Mouse (Mus musculus) lung, embryonic 15.5 days (tissue): Measurements from ENCODE around the gene Tmem179. TPM values are rescaled to one million over a fixed set of nuclear protein-coding genes. Genes with fewer than 3 reads are reported as not detected.

Source experiments
- ATAC-seq: fragments of 200-750 bp; cut with Nextera tagmentation; 2 replicates; pipeline ENCODE4 v1.8.0; 2017; ENCODE audit warnings: moderate number of reproducible peaks, borderline replicate concordance; ENCODE audit not compliant: low FRiP score, low TSS enrichment; ENCODE audit errors: extremely low read depth
- H3K27ac ChIP-seq: fragments of 300-500 bp; sonication (generic); 2 replicates; pipeline ENCODE4 v1.5.1; 2015; ENCODE audit warnings: moderate library complexity, mild to moderate bottlenecking, inconsistent platforms
- H3K27me3 ChIP-seq: fragments of 300-500 bp; sonication (generic); 2 replicates; pipeline ENCODE4 v1.6.1; 2015; ENCODE audit warnings: inconsistent platforms
- H3K36me3 ChIP-seq: fragments of 300-500 bp; sonication (generic); 2 replicates; pipeline ENCODE4 v1.6.1; 2015; ENCODE audit warnings: inconsistent platforms
- H3K4me1 ChIP-seq: fragments of 300-500 bp; sonication (generic); 2 replicates; pipeline ENCODE4 v1.6.1; 2015; ENCODE audit warnings: inconsistent platforms
- H3K4me2 ChIP-seq: fragments of 300-500 bp; sonication (generic); 2 replicates; pipeline ENCODE4 v1.6.1; 2015; ENCODE audit warnings: inconsistent platforms, mild to moderate bottlenecking, moderate library complexity
- H3K4me3 ChIP-seq: fragments of 300-500 bp; sonication (generic); 2 replicates; pipeline ENCODE4 v1.5.1; 2015; ENCODE audit warnings: mild to moderate bottlenecking, inconsistent platforms
- H3K9ac ChIP-seq: fragments of 300-500 bp; sonication (generic); 2 replicates; pipeline ENCODE4 v1.6.1; 2015; ENCODE audit warnings: inconsistent platforms
- H3K9me3 ChIP-seq: fragments of 300-500 bp; sonication (generic); 2 replicates; pipeline ENCODE4 v1.6.1; 2016; ENCODE audit warnings: inconsistent platforms
- WGBS: fragments of 180-500 bp; shearing (Covaris S2); methylation state at CpG from one replicate; pipeline ENCODE4 v1.1.7; 2015; 5-methylcytosine and 5-hydroxymethylcytosine counted together
- polyA plus RNA-seq: library from polyadenylated mRNA; unstranded; fragments of >200 nt; fragmentation: Nextera tagmentation; extraction: Ambion mirVana; gene quantifications from 2 replicates; pipeline ENCODE4 v1.2.1, GENCODE M21; 2015

Gene Tmem179
- polyA plus RNA-seq, 1 experiment from 2014 or later = 0.45 TPM

DNA sequence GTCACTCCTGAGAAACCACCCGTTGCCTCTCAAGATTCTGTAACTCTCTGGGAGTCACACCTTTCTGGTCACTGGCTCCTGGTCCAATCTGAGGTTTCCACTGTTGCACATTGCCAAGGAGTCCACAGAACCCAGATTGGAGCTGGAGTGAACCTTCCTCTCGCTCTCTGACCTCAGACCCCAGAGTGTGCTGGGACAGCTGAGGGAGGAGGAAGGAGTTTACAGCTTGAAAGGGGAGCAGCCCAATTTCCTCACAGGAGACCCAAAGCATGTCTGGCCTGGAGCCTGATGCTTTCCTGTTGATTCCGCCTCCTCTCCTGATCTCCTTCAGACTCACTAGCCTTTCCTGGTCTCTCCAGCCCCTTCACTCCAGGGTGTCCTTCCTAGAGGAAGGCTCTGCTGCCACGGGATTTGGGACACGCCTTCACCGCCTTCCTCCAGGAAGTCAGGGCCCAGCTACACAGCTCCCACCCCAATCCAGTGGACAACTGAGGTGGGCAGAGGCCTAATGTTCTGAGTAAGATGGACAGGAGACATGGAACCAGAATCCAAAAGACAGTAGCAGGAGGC lies 60.3 kb downstream of the Tmem179 start:
- H3K9ac ChIP-seq = no peak overlapping the region
- no peaks in the 10 kb centered on the region for H3K9me3 ChIP-seq
- peak; percentile 46; the same call in 1 of the 2 replicates for ATAC-seq
- H3K4me3 ChIP-seq = no peak overlapping the region
- no peaks in the 10 kb centered on the region for H3K27me3 ChIP-seq
- 55% methylated on average over 6 of the region's 6 CpGs for WGBS
- H3K4me1 ChIP-seq = no peaks in the 10 kb centered on the region
- no peak overlapping the region; the same call in 1 of the 2 replicates for H3K27ac ChIP-seq
- H3K36me3 ChIP-seq = no peaks in the 10 kb centered on the region
- no peak overlapping the region for H3K4me2 ChIP-seq

GRCm38 (mm10) chr12:112451826-112452225 lies 64.7 kb downstream of the Tmem179 start:
- H3K27me3 ChIP-seq = no peaks in the 10 kb centered on the region
- 82% methylated on average over 9 of the region's 9 CpGs for WGBS
- H3K4me2 ChIP-seq = no peak overlapping the region
- H3K9ac ChIP-seq = no peak overlapping the region
- peaks cover 20% of the 10 kb centered on the region for H3K4me1 ChIP-seq
- no peaks in the 10 kb centered on the region for H3K36me3 ChIP-seq
- no peaks in the 10 kb centered on the region for H3K9me3 ChIP-seq
- H3K27ac ChIP-seq = no peak overlapping the region
- no peak for ATAC-seq
- no peak overlapping the region for H3K4me3 ChIP-seq

GRCm38 (mm10) chr12:112451381-112451780 lies 65.2 kb downstream of the Tmem179 start:
- no peaks in the 10 kb centered on the region for H3K9me3 ChIP-seq
- H3K4me3 ChIP-seq = no peak overlapping the region
- WGBS = 75% methylated on average over 1 of the region's 1 CpGs
- H3K9ac ChIP-seq = no peak overlapping the region
- H3K4me2 ChIP-seq = no peak overlapping the region
- no peak for ATAC-seq
- no peaks in the 10 kb centered on the region for H3K36me3 ChIP-seq
- H3K27ac ChIP-seq = no peak overlapping the region
- peaks cover 20% of the 10 kb centered on the region for H3K4me1 ChIP-seq
- H3K27me3 ChIP-seq = no peaks in the 10 kb centered on the region

GRCm38 (mm10) chr12:112450883-112451282 lies 65.7 kb downstream of the Tmem179 start:
- Histone ChIP-seq H3K9ac (no peak overlapping the region), H3K36me3 (no peaks in the 10 kb centered on the region), H3K4me3 (no peak overlapping the region), H3K4me1 (peaks cover 20% of the 10 kb centered on the region), H3K27me3 (no peaks in the 10 kb centered on the region), H3K9me3 (no peaks in the 10 kb centered on the region), H3K4me2 (no peak overlapping the region), H3K27ac (0 out of 2 replicates have a peak overlapping the region, but pooled peaks have one; percentile 83)
- no peak for ATAC-seq
- 34% methylated on average over 6 of the region's 6 CpGs for WGBS

Other genes starting within 250 kb of the Tmem179 start
- 0.11 and 0.24 TPM in 2 replicates for gene A530016L24Rik, start 27.3 kb downstream of the Tmem179 start, polyA plus RNA-seq
- gene Inf2, start 72.0 kb upstream of the Tmem179 start, polyA plus RNA-seq = 3.7 and 4.3 TPM in 2 replicates
- gene Adssl1, start 103.3 kb upstream of the Tmem179 start, polyA plus RNA-seq = 8.3 and 9.3 TPM in 2 replicates
- 232 and 246 TPM in 2 replicates for gene Siva1, start 127.9 kb upstream of the Tmem179 start, polyA plus RNA-seq
- gene Akt1, start 158.1 kb upstream of the Tmem179 start, polyA plus RNA-seq = 145 and 157 TPM in 2 replicates
- gene Zbtb42, start 162.1 kb upstream of the Tmem179 start, polyA plus RNA-seq = 11.4 TPM in 2 replicates
- gene Cep170b, start 203.7 kb upstream of the Tmem179 start, polyA plus RNA-seq = 18.6 and 20.8 TPM in 2 replicates
- gene Pld4, start 243.9 kb upstream of the Tmem179 start, polyA plus RNA-seq = 12.7 and 17.9 TPM in 2 replicates